Mouse (Mus musculus) lung, postnatal 0 days (tissue): Measurements from ENCODE around the gene Eps8l1.
A peak's percentile ranks its signal among the peaks of the same experiment; 100 is the strongest.

Source experiments
- CTCF ChIP-seq: IDR thresholded peaks from 2 replicates; pipeline ENCODE4 v1.5.1; 2016; ENCODE audit warnings: antibody characterized with exemption, mild to moderate bottlenecking
- EP300 ChIP-seq: IDR thresholded peaks from 2 replicates; pipeline ENCODE4 v1.6.1; 2016; ENCODE audit warnings: antibody characterized with exemption, mild to moderate bottlenecking, control low read depth

DNA sequence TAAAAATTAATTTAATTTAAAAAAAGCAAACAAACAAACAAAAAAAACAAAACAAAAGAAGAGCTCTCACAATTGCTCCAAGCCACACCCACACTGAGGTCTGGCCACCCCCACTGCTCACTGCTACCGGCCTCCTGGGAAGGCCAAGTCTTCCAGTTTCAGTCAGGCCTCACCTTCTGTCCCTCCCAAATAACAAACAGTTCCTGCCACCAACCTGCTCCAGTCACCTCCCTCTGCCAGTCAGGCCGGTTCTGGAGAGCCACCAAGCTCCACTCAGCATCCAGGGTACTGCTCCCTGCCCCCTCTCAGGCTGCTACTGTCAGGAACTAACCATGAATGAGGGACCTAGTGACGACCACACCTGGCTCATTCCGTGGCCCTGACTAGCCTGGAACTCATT, 7.8 kb upstream of the Eps8l1 start:
- TF ChIP-seq CTCF (no peak), EP300 (0 out of 2 replicates have a peak, but pooled peaks have one; percentile 15)
